Mouse (Mus musculus): ENCODE data around the gene Pde4d.

- TF ChIP-seq CTCF (IDR thresholded peaks at IDR 0.05 in 2 of 3, conservative IDR thresholded peaks at IDR 0.05 in 1 of 3; ENCODE audit: control insufficient read depth in 1 of 3, insufficient read depth in 1 of 3, low read depth in 2 of 3, low read length in 3 of 3, poor library complexity in 1 of 3, severe bottlenecking in 1 of 3): no peak
- TF ChIP-seq POLR2A (IDR thresholded peaks at IDR 0.05; ENCODE audit: control insufficient read depth in 1 of 2, insufficient read depth in 1 of 2, low read depth in 1 of 2, low read length in 2 of 2, poor library complexity in 1 of 2): no peak
- TF ChIP-seq ETS1 (IDR thresholded peaks at IDR 0.05; ENCODE audit: low read depth, low read length): no peak
- TF ChIP-seq EP300 (IDR thresholded peaks at IDR 0.05; ENCODE audit: low read depth in 1 of 2, low read length in 2 of 2): no peak
- no peak for TF ChIP-seq HCFC1 (IDR thresholded peaks at IDR 0.05; ENCODE audit: low read depth, low read length)
- TF ChIP-seq GATA1 (IDR thresholded peaks at IDR 0.05; ENCODE audit: low read depth, low read length): no peak
- TF ChIP-seq CHD2 (IDR thresholded peaks at IDR 0.05; ENCODE audit: low read length): no peak
- no peak for TF ChIP-seq POLR2AphosphoS5 (IDR thresholded peaks at IDR 0.05; ENCODE audit: borderline replicate concordance, low read depth, low read length)
- no peak for TF ChIP-seq USF2 (IDR thresholded peaks at IDR 0.05; ENCODE audit: borderline replicate concordance in 1 of 2, insufficient read depth in 1 of 2, low read depth in 1 of 2, low read length in 2 of 2)
- TF ChIP-seq ZC3H11A (IDR thresholded peaks at IDR 0.05; ENCODE audit: low read depth, low read length): no peak
- TF ChIP-seq POLR2AphosphoS2 (IDR thresholded peaks at IDR 0.05; ENCODE audit: low read length): no peak
Observed at GRCm38 (mm10) chr13:108524548-108524947, 74.8 kb downstream of the Pde4d start.

All from MEL (cell line).